Mouse (Mus musculus) kidney, embryonic 16.5 days (tissue): ENCODE data around the gene Ndp. TPM values are rescaled to one million over a fixed set of nuclear protein-coding genes. Genes with fewer than 3 reads are reported as not detected.

ENCODE experiments used
- ATAC-seq: fragments of 200-750 bp; cut with Nextera tagmentation; 2 replicates; pipeline ENCODE4 v1.8.0; 2017; ENCODE audit warnings: moderate TSS enrichment; ENCODE audit not compliant: low FRiP score, low TSS enrichment
- H3K27ac ChIP-seq: fragments of 300-500 bp; sonication (generic); 2 replicates; pipeline ENCODE4 v1.5.1; 2014; ENCODE audit warnings: low read length
- H3K27me3 ChIP-seq: fragments of 300-500 bp; sonication (generic); 2 replicates; pipeline ENCODE4 v1.6.1; 2014; ENCODE audit warnings: low read length, control low read depth, mixed read lengths; ENCODE audit not compliant: insufficient read depth
- H3K36me3 ChIP-seq: fragments of 300-500 bp; sonication (generic); 2 replicates; pipeline ENCODE4 v1.6.1; 2014; ENCODE audit warnings: low read length, control low read depth, mixed read lengths; ENCODE audit not compliant: insufficient read depth
- H3K4me1 ChIP-seq: fragments of 300-500 bp; sonication (generic); 2 replicates; pipeline ENCODE4 v1.6.1; 2014; ENCODE audit warnings: low read length, control low read depth, mixed read lengths; ENCODE audit not compliant: insufficient read depth
- H3K4me2 ChIP-seq: fragments of 300-500 bp; sonication (generic); replicated peaks from 2 replicates; pipeline ENCODE4 v1.6.1; 2014; ENCODE audit warnings: low read depth, low read length
- H3K4me3 ChIP-seq: fragments of 300-500 bp; sonication (generic); 2 replicates; pipeline ENCODE4 v1.5.1; 2014; ENCODE audit warnings: mild to moderate bottlenecking, low read length
- H3K9ac ChIP-seq: fragments of 300-500 bp; sonication (generic); replicated peaks from 2 replicates; pipeline ENCODE4 v1.6.1; 2014; ENCODE audit warnings: low read length
- H3K9me3 ChIP-seq: fragments of 300-500 bp; sonication (generic); 2 replicates; pipeline ENCODE4 v1.6.1; 2016; ENCODE audit warnings: low read length, control low read depth
- WGBS: fragments of 180-500 bp; shearing (Covaris S2); extraction: QIAGEN DNeasy Blood & Tissue Kit; methylation state at CpG from one replicate; pipeline ENCODE4 v1.1.7; 2014; 5-methylcytosine and 5-hydroxymethylcytosine counted together
- polyA plus RNA-seq: library from polyadenylated mRNA; unstranded; fragments of >200 nt; fragmentation: Nextera tagmentation; extraction: Ambion mirVana; gene quantifications from 2 replicates; pipeline ENCODE4 v1.2.1, GENCODE M21; 2015

The Ndp gene
- polyA plus RNA-seq, 1 experiment from 2014 or later: 1.8 TPM

DNA sequence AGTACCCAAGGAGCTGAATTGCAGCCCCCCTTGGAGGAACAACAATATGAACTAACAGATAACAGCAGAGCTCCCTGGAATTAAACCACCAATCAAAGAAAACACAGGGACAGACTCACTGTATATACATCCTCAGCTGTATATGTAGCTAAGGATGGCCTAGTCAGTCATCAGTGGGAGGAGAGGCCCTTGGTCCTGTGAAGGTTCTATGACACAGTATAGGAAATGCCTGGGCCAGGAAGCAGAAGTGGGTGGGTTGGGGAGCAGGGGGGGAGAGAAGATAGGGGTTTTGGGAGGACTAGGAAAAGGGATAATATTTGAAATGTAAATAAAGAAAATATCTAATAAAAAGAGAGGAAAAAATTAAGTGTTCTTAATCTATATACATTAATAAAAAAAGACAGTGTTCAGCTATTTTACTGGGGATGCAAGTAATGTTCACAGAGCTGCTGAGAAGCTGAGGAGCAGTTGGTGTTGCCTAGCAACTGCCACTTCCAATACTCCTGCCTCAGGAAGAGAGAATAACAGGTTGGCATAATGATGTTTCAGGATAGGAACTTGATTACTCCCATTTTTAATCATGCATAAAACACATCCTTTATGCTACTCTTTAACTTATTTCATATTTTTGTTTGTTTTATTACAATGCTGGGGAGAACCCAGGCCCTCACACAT is 43.8 kb downstream of the Ndp start:
- Histone ChIP-seq H3K27me3 (no peaks in the 10 kb centered on the region), H3K4me1 (no peaks in the 10 kb centered on the region), H3K27ac (no peak overlapping the region), H3K4me2 (no peak overlapping the region), H3K36me3 (no peaks in the 10 kb centered on the region), H3K9ac (no peak overlapping the region), H3K4me3 (no peak overlapping the region), H3K9me3 (no peaks in the 10 kb centered on the region)
- no peak for ATAC-seq

DNA sequence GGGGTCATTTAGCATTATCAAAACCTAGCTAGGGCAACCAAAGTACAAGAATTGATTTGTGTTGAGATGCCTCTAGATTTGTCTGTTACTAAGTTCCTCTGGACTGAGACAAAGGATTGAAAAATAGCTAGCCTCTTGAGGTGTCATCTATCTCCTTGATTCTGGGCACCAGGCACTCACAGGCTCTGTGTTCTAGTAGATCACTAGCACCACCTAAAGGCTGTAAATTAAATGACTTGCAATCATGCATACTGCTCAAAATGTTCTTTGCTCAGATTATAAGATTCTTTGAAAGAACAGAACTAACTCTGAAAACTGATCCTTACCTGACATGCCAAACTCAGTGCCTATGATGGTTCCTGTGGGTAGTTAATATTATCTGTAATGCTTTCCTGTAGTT is 51.3 kb downstream of the Ndp start:
- Histone ChIP-seq H3K9ac (no peak overlapping the region), H3K4me1 (no peaks in the 10 kb centered on the region), H3K27me3 (no peaks in the 10 kb centered on the region), H3K4me3 (no peak overlapping the region), H3K4me2 (no peak overlapping the region), H3K27ac (no peak overlapping the region), H3K9me3 (no peaks in the 10 kb centered on the region), H3K36me3 (no peaks in the 10 kb centered on the region)
- no peak for ATAC-seq

DNA sequence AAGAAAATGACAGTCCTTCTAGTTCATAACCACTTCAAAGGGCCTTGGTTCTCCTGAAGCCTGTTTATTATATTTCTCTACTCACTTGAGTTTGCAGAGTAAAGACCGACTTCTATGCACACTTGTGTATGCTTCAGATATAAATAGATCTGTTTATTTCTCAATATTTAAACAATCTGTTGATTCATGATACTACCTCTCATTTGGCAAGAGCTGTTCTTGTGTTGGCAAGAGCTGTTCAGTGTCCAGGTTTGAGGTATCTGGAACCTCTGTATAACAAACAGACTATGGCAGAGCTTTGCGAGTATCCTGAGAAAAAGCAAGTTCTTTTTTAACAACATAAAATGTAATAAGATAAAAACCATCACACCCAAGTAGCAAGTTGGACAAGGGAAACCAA is 65.5 kb downstream of the Ndp start:
- WGBS: 88% methylated on average over 2 of the region's 2 CpGs
- ATAC-seq: no peak
- H3K9ac ChIP-seq: no peak overlapping the region

DNA sequence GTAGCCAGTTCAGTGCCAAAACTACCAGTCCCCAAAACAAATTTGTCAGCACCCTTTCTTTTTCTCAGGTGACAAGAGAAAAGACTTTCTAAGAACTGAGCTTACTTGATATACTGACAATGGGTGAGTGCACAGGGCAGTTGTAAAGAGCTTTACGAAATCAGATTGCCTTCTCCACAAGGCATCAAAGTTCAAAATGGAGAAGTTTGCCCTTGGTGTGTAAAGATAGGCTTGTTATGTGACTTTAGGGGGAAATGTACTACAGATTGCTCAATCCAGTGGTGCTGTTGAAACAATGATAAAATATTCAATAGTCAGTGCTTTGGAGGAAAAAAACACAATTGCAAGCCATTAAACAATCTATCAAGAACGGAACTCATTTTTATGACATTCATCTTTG is 70.1 kb downstream of the Ndp start:
- no peak overlapping the region for H3K9ac ChIP-seq
- H3K27me3 ChIP-seq: no peaks in the 10 kb centered on the region
- ATAC-seq: no peak
- WGBS: 86% methylated on average over 2 of the region's 2 CpGs
- H3K27ac ChIP-seq: no peak overlapping the region
- no peaks in the 10 kb centered on the region for H3K4me1 ChIP-seq
- no peaks in the 10 kb centered on the region for H3K36me3 ChIP-seq
- H3K4me2 ChIP-seq: no peak overlapping the region
- no peak overlapping the region for H3K4me3 ChIP-seq
- no peaks in the 10 kb centered on the region for H3K9me3 ChIP-seq

More for the DNA sequence above, 65.5 kb downstream of the Ndp start:
- Histone ChIP-seq H3K4me2 (no peak overlapping the region), H3K36me3 (no peaks in the 10 kb centered on the region), H3K9me3 (no peaks in the 10 kb centered on the region), H3K27me3 (no peaks in the 10 kb centered on the region), H3K4me1 (no peaks in the 10 kb centered on the region), H3K27ac (no peak overlapping the region), H3K4me3 (no peak overlapping the region)

DNA sequence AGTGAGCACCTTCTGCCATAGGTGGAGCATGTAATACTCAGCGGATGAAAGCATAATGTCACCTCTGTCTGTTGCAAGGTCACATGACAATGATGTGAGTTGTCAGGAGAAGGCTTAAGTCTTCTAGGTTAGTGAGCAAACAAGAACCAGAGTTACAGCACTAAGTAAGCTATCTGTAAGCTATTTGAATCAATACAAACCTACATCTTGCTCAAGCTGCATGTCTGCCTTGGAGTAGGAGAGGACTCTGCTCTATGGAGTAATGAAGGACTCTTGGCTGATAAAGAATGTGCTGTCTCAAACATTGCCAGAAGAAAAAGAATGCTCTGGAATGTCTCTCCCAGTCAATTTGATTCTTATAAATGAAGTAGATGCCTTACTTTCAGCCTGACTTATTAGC is 74.3 kb downstream of the Ndp start:
- H3K4me1 ChIP-seq: no peaks in the 10 kb centered on the region
- 85% methylated on average over 1 of the region's 1 CpGs for WGBS
- no peaks in the 10 kb centered on the region for H3K36me3 ChIP-seq
- H3K4me3 ChIP-seq: no peak overlapping the region
- H3K4me2 ChIP-seq: no peak overlapping the region
- H3K27ac ChIP-seq: no peak overlapping the region
- no peaks in the 10 kb centered on the region for H3K9me3 ChIP-seq
- ATAC-seq: no peak
- H3K9ac ChIP-seq: no peak overlapping the region
- no peaks in the 10 kb centered on the region for H3K27me3 ChIP-seq

DNA sequence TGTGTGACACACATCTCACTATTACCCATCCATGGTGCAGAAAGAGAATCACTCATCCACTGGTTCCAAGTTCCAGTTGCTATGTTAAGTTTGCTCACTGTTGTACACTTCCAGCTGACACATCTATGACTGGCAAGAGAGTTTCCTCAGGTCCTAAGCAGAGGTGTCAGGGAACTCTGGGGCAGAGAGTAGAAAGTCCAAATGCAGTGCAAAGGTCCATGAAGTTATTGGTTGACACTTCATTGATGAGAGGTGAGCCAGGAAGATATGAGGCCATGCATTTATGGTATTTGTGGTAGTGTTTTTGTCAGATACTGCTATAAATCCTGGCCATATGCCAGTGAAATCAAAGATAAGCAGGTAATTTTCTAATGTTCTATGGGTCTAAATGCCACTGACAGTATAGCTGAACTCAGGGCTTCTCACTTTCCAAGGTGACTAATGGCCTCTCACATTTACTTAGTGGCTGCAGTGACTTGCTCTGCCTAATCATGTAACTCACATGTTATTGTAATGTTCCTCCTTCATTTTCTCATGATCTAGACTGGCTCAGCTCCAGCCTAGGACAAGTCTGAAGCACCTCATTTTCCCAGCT is 75.0 kb downstream of the Ndp start:
- Histone ChIP-seq H3K4me2 (no peak overlapping the region), H3K36me3 (no peaks in the 10 kb centered on the region), H3K27ac (no peak overlapping the region), H3K4me1 (no peaks in the 10 kb centered on the region), H3K9ac (no peak overlapping the region), H3K9me3 (no peaks in the 10 kb centered on the region), H3K27me3 (no peaks in the 10 kb centered on the region), H3K4me3 (no peak overlapping the region)
- no peak for ATAC-seq

Other genes with a start within 250 kb of the Ndp start
- gene Maob, start 94.4 kb downstream of the Ndp start, polyA plus RNA-seq: 5.8 and 7.4 TPM in 2 replicates